Mouse (Mus musculus) B cell, adult 62 days (primary cell): ENCODE results near the gene Gm29609. TPM values are rescaled to one million over a fixed set of nuclear protein-coding genes. Genes with fewer than 3 reads are reported as not detected.

Experiments
- total RNA-seq: library from RNA; stranded (reverse); gene quantifications from 4 replicates; pipeline ENCODE4 v1.2.4, GENCODE M21; 2023

Gm29609 gene
- total RNA-seq, result 3.7 to 7.9 TPM (median 4.9 TPM) in 4 replicates

GRCm38 (mm10) chr5:31179766-31180630, at the start of gene Gm29609, which contains the start of gene Gtf3c2:
Gm29609 (minus strand) TSS chr5:31179911.
Gtf3c2 (minus strand) TSS chr5:31180144.

GRCm38 (mm10) chr5:31220448-31221303, 41.0 kb upstream of the Gm29609 start, which contains the start of gene Ppm1g:
Ppm1g (minus strand) TSS chr5:31220687.

GRCm38 (mm10) chr5:31201742-31202590, 22.3 kb upstream of the Gm29609 start, which contains the start of gene Zfp513:
Zfp513 (minus strand) TSS chr5:31202303.

GRCm38 (mm10) chr5:31192939-31193630, 13.4 kb upstream of the Gm29609 start, which contains the start of the genes Snx17 and Eif2b4:
Snx17 (plus strand) TSS chr5:31193227.
Eif2b4 (minus strand) TSS chr5:31193430.

GRCm38 (mm10) chr5:31154152-31154553, 25.6 kb downstream of the Gm29609 start, which contains the start of gene Mpv17:
Mpv17 (minus strand) TSS chr5:31154251.

GRCm38 (mm10) chr5:31138241-31138967, 41.3 kb downstream of the Gm29609 start, which contains the start of gene Ucn:
Ucn (minus strand) TSS chr5:31138829.

GRCm38 (mm10) chr5:31116354-31116753, 63.4 kb downstream of the Gm29609 start, which contains the start of gene Trim54:
Trim54 (plus strand) TSS chr5:31116712.

GRCm38 (mm10) chr5:31108000-31108490, 71.7 kb downstream of the Gm29609 start, which contains the start of gene Slc30a3:
Slc30a3 (minus strand) TSS chr5:31108237.

GRCm38 (mm10) chr5:31105814-31106335, 73.8 kb downstream of the Gm29609 start, which contains the start of gene Dnajc5g:
Dnajc5g (plus strand) TSS chr5:31106285.

Other genes starting within 250 kb of the Gm29609 start
- not detected in 4 replicates for gene Cgref1, start 234.3 kb downstream of the Gm29609 start, total RNA-seq
- gene Preb, start 219.6 kb downstream of the Gm29609 start, total RNA-seq, result 172 to 183 TPM (median 175 TPM) in 4 replicates
- not detected in 4 replicates for gene Tcf23, start 211.2 kb downstream of the Gm29609 start, total RNA-seq
- 37.9 to 46.1 TPM (median 41.7 TPM) in 4 replicates for gene Atraid, start 131.6 kb downstream of the Gm29609 start, total RNA-seq
- gene Slc5a6, start 131.0 kb downstream of the Gm29609 start, total RNA-seq, result 7.6 to 20.0 TPM (median 10.9 TPM) in 4 replicates
- gene Cad, start 125.1 kb downstream of the Gm29609 start, total RNA-seq, result 54.8 to 65.9 TPM (median 59.3 TPM) in 4 replicates
- gene Dnajc5g, start 73.6 kb downstream of the Gm29609 start, total RNA-seq, result not detected in 4 replicates
- 0.25 to 0.92 TPM (median 0.47 TPM) in 4 replicates for gene Slc30a3, start 71.7 kb downstream of the Gm29609 start, total RNA-seq
- not detected in 4 replicates for gene Trim54, start 63.2 kb downstream of the Gm29609 start, total RNA-seq
- gene Ucn, start 41.1 kb downstream of the Gm29609 start, total RNA-seq, result not detected in 4 replicates
- 17.5 to 21.4 TPM (median 20.8 TPM) in 4 replicates for gene Mpv17, start 25.7 kb downstream of the Gm29609 start, total RNA-seq
- 190 to 210 TPM (median 197 TPM) in 4 replicates for gene Gtf3c2, start 233 bp upstream of the Gm29609 start, total RNA-seq
- 76.6 to 85.0 TPM (median 80.1 TPM) in 4 replicates for gene Snx17, start 13.3 kb upstream of the Gm29609 start, total RNA-seq
- 35.8 to 48.8 TPM (median 48.1 TPM) in 4 replicates for gene Eif2b4, start 13.5 kb upstream of the Gm29609 start, total RNA-seq
- 63.4 to 83.9 TPM (median 65.2 TPM) in 4 replicates for gene Zfp513, start 22.4 kb upstream of the Gm29609 start, total RNA-seq
- gene Ppm1g, start 40.8 kb upstream of the Gm29609 start, total RNA-seq, result 155 to 180 TPM (median 177 TPM) in 4 replicates
- 324 to 366 TPM (median 340 TPM) in 4 replicates for gene Nrbp1, start 61.0 kb upstream of the Gm29609 start, total RNA-seq
- 1.2 TPM in 1 of 4 replicates, not detected in the others for gene Gm9970, start 61.3 kb upstream of the Gm29609 start, total RNA-seq
- gene Krtcap3, start 71.8 kb upstream of the Gm29609 start, total RNA-seq, result 24.6 to 30.6 TPM (median 28.6 TPM) in 4 replicates
- gene Ift172, start 111.2 kb upstream of the Gm29609 start, total RNA-seq, result 35.4 to 45.0 TPM (median 40.9 TPM) in 4 replicates
- gene Fndc4, start 116.2 kb upstream of the Gm29609 start, total RNA-seq, result 0.63 to 3.9 TPM (median 1.9 TPM) in 4 replicates
- 0.24 TPM in 1 of 4 replicates, not detected in the others for gene Gckr, start 117.5 kb upstream of the Gm29609 start, total RNA-seq